Mouse (Mus musculus) brain, embryonic 14.5 days (tissue): ENCODE data around the gene Vmn1r1.

Experiments
- CTCF ChIP-seq: fragments of 200-500 bp; IDR thresholded peaks from 2 replicates; pipeline ENCODE4 v1.5.1; 2012; ENCODE audit warnings: inconsistent platforms, mild to moderate bottlenecking, moderate library complexity, borderline replicate concordance; ENCODE audit not compliant: insufficient read depth, insufficient read length; ENCODE audit errors: extremely low read depth
- POLR2A ChIP-seq: fragments of 200-500 bp; IDR thresholded peaks from 2 replicates; pipeline ENCODE4 v1.6.1; 2012; ENCODE audit warnings: mild to moderate bottlenecking, inconsistent platforms, borderline replicate concordance; ENCODE audit not compliant: poor library complexity, insufficient read depth, insufficient read length, severe bottlenecking; ENCODE audit errors: extremely low read depth

GRCm38 (mm10) chr1:182191816-182192545, 27.7 kb upstream of the Vmn1r1 start:
- TF ChIP-seq CTCF (no peak), POLR2A (no peak)
